Mouse (Mus musculus) liver, adult 2 months (tissue): ENCODE results near the gene Fam219a.

ENCODE experiments used
- CTCF ChIP-seq: fragments of 200-500 bp; IDR thresholded peaks from 2 replicates; pipeline ENCODE4 v1.5.1; 2011; ENCODE audit warnings: low read depth, low read length, control low read depth
- POLR2A ChIP-seq: fragments of 200-500 bp; IDR thresholded peaks from 2 replicates; pipeline ENCODE4 v1.6.1; 2011; ENCODE audit warnings: low read length, control low read depth; ENCODE audit not compliant: insufficient read depth; ENCODE audit errors: extremely low read depth

- TF ChIP-seq CTCF (no peak), POLR2A (no peak)
Observed at GRCm38 (mm10) chr4:41480254-41480653, 89.1 kb downstream of the Fam219a start.
